Mouse (Mus musculus): ENCODE measurements around the gene Bptf. TPM values are rescaled to one million over a fixed set of nuclear protein-coding genes. Genes with fewer than 3 reads are reported as not detected.

Bptf gene
- polyA plus RNA-seq, 1 experiment from 2014 or later, result 34.8 TPM

GRCm38 (mm10) chr11:107109669-107110068 is 22.3 kb downstream of the Bptf start:
- Histone ChIP-seq H3K4me3 (ENCODE audit: low read depth, low read length) (no peak overlapping the region), H3K9me3 (ENCODE audit: control insufficient read depth, low read length) (no peaks in the 10 kb centered on the region), H3K4me1 (ENCODE audit: control insufficient read depth, insufficient read depth, low read length) (peaks cover 9% of the 10 kb centered on the region), H3K27me3 (replicated peaks; ENCODE audit: control insufficient read depth, insufficient read depth, low read length) (no peaks in the 10 kb centered on the region), H3K36me3 (ENCODE audit: control insufficient read depth, insufficient read depth, low read length) (peaks cover 31% of the 10 kb centered on the region), H3K27ac (replicated peaks; ENCODE audit: low read depth, low read length) (no peak overlapping the region), H3K9ac (ENCODE audit: low read depth, low read length) (no peak overlapping the region), H3K4me2 (ENCODE audit: low read depth, low read length) (no peak overlapping the region)
- 91% methylated on average over 8 of the region's 8 CpGs for WGBS
- ATAC-seq (ENCODE audit: low read depth) (no peak), DNase-seq (ENCODE audit: low spot score) (no peak)

GRCm38 (mm10) chr11:107108892-107109291 is 23.0 kb downstream of the Bptf start:
- DNase-seq (ENCODE audit: low spot score) (no peak), ATAC-seq (ENCODE audit: low read depth) (no peak)
- Histone ChIP-seq H3K4me3 (ENCODE audit: low read depth, low read length) (no peak overlapping the region), H3K27me3 (replicated peaks; ENCODE audit: control insufficient read depth, insufficient read depth, low read length) (no peaks in the 10 kb centered on the region), H3K4me1 (ENCODE audit: control insufficient read depth, insufficient read depth, low read length) (peaks cover under 1% of the 10 kb centered on the region), H3K9ac (ENCODE audit: low read depth, low read length) (no peak overlapping the region), H3K36me3 (ENCODE audit: control insufficient read depth, insufficient read depth, low read length) (peaks cover 35% of the 10 kb centered on the region), H3K4me2 (ENCODE audit: low read depth, low read length) (no peak overlapping the region), H3K9me3 (ENCODE audit: control insufficient read depth, low read length) (no peaks in the 10 kb centered on the region), H3K27ac (replicated peaks; ENCODE audit: low read depth, low read length) (no peak overlapping the region)
- 91% methylated on average over 2 of the region's 2 CpGs for WGBS

GRCm38 (mm10) chr11:107107725-107108078 is 24.2 kb downstream of the Bptf start:
- 76% methylated on average over 4 of the region's 4 CpGs for WGBS
- DNase-seq (ENCODE audit: low spot score), result no peak
- no peak overlapping the region for H3K27ac ChIP-seq (replicated peaks; ENCODE audit: low read depth, low read length)

GRCm38 (mm10) chr11:107106978-107107724 is 24.8 kb downstream of the Bptf start:
- H3K4me1 ChIP-seq (ENCODE audit: control insufficient read depth, insufficient read depth, low read length), result peaks cover 5% of the 10 kb centered on the region; the same call in 1 of the 2 replicates
- no peak overlapping the region for H3K27ac ChIP-seq (replicated peaks; ENCODE audit: low read depth, low read length)
- no peaks in the 10 kb centered on the region for H3K9me3 ChIP-seq (ENCODE audit: control insufficient read depth, low read length)
- DNase-seq (ENCODE audit: low spot score) (no peak), ATAC-seq (ENCODE audit: low read depth) (no peak)
- H3K9ac ChIP-seq (ENCODE audit: low read depth, low read length), result no peak overlapping the region
- no peak overlapping the region for H3K4me2 ChIP-seq (ENCODE audit: low read depth, low read length)
- WGBS, result 69% methylated on average over 11 of the region's 12 CpGs
- peaks cover 35% of the 10 kb centered on the region for H3K36me3 ChIP-seq (ENCODE audit: control insufficient read depth, insufficient read depth, low read length)
- H3K27me3 ChIP-seq (replicated peaks; ENCODE audit: control insufficient read depth, insufficient read depth, low read length), result no peaks in the 10 kb centered on the region
- H3K4me3 ChIP-seq (ENCODE audit: low read depth, low read length), result no peak overlapping the region

More at GRCm38 (mm10) chr11:107107725-107108078, 24.2 kb downstream of the Bptf start:
- peaks cover under 1% of the 10 kb centered on the region; the same call in 1 of the 2 replicates for H3K4me1 ChIP-seq (ENCODE audit: control insufficient read depth, insufficient read depth, low read length)
- no peak overlapping the region for H3K4me2 ChIP-seq (ENCODE audit: low read depth, low read length)
- no peak for ATAC-seq (ENCODE audit: low read depth)
- no peaks in the 10 kb centered on the region for H3K27me3 ChIP-seq (replicated peaks; ENCODE audit: control insufficient read depth, insufficient read depth, low read length)
- no peak overlapping the region for H3K4me3 ChIP-seq (ENCODE audit: low read depth, low read length)
- H3K9ac ChIP-seq (ENCODE audit: low read depth, low read length), result no peak overlapping the region
- peaks cover 35% of the 10 kb centered on the region for H3K36me3 ChIP-seq (ENCODE audit: control insufficient read depth, insufficient read depth, low read length)
- H3K9me3 ChIP-seq (ENCODE audit: control insufficient read depth, low read length), result no peaks in the 10 kb centered on the region

- Histone ChIP-seq H3K9ac (ENCODE audit: low read depth, low read length) (no peak overlapping the region), H3K9me3 (ENCODE audit: control insufficient read depth, low read length) (no peaks in the 10 kb centered on the region), H3K36me3 (ENCODE audit: control insufficient read depth, insufficient read depth, low read length) (peaks cover 33% of the 10 kb centered on the region), H3K27me3 (replicated peaks; ENCODE audit: control insufficient read depth, insufficient read depth, low read length) (no peaks in the 10 kb centered on the region), H3K4me3 (ENCODE audit: low read depth, low read length) (no peak overlapping the region), H3K27ac (replicated peaks; ENCODE audit: low read depth, low read length) (no peak overlapping the region), H3K4me1 (ENCODE audit: control insufficient read depth, insufficient read depth, low read length) (peaks cover 7% of the 10 kb centered on the region), H3K4me2 (ENCODE audit: low read depth, low read length) (no peak overlapping the region)
- WGBS, result 89% methylated on average over 7 of the region's 8 CpGs
- DNase-seq (ENCODE audit: low spot score) (no peak), ATAC-seq (ENCODE audit: low read depth) (no peak)
Observed at GRCm38 (mm10) chr11:107106461-107106860, 25.5 kb downstream of the Bptf start.

GRCm38 (mm10) chr11:107105227-107105626 is 26.7 kb downstream of the Bptf start:
- H3K36me3 ChIP-seq (ENCODE audit: control insufficient read depth, insufficient read depth, low read length), result peaks cover 20% of the 10 kb centered on the region
- peak; percentile 44 for DNase-seq (ENCODE audit: low spot score)
- H3K9ac ChIP-seq (ENCODE audit: low read depth, low read length), result no peak overlapping the region
- no peaks in the 10 kb centered on the region for H3K9me3 ChIP-seq (ENCODE audit: control insufficient read depth, low read length)
- H3K27ac ChIP-seq (replicated peaks; ENCODE audit: low read depth, low read length), result no peak overlapping the region
- H3K27me3 ChIP-seq (replicated peaks; ENCODE audit: control insufficient read depth, insufficient read depth, low read length), result no peaks in the 10 kb centered on the region
- H3K4me3 ChIP-seq (ENCODE audit: low read depth, low read length), result no peak overlapping the region
- ATAC-seq (ENCODE audit: low read depth), result no peak
- no peak overlapping the region for H3K4me2 ChIP-seq (ENCODE audit: low read depth, low read length)
- WGBS, result 59% methylated on average over 5 of the region's 5 CpGs
- H3K4me1 ChIP-seq (ENCODE audit: control insufficient read depth, insufficient read depth, low read length), result peaks cover 7% of the 10 kb centered on the region

- Histone ChIP-seq H3K4me2 (ENCODE audit: low read depth, low read length) (no peak overlapping the region), H3K9ac (ENCODE audit: low read depth, low read length) (no peak overlapping the region), H3K4me3 (ENCODE audit: low read depth, low read length) (no peak overlapping the region), H3K4me1 (ENCODE audit: control insufficient read depth, insufficient read depth, low read length) (peaks cover 7% of the 10 kb centered on the region), H3K27ac (replicated peaks; ENCODE audit: low read depth, low read length) (no peak overlapping the region), H3K27me3 (replicated peaks; ENCODE audit: control insufficient read depth, insufficient read depth, low read length) (no peaks in the 10 kb centered on the region), H3K9me3 (ENCODE audit: control insufficient read depth, low read length) (no peaks in the 10 kb centered on the region), H3K36me3 (ENCODE audit: control insufficient read depth, insufficient read depth, low read length) (peaks cover 22% of the 10 kb centered on the region)
- no peak for DNase-seq (ENCODE audit: low spot score)
- 83% methylated on average over 2 of the region's 2 CpGs for WGBS
- ATAC-seq (ENCODE audit: low read depth), result no peak
Observed at GRCm38 (mm10) chr11:107103736-107104135, 28.2 kb downstream of the Bptf start.

GRCm38 (mm10) chr11:107103224-107103589 is 28.7 kb downstream of the Bptf start:
- peaks cover 27% of the 10 kb centered on the region for H3K36me3 ChIP-seq (ENCODE audit: control insufficient read depth, insufficient read depth, low read length)
- DNase-seq (ENCODE audit: low spot score) (no peak), ATAC-seq (ENCODE audit: low read depth) (no peak)
- H3K27me3 ChIP-seq (replicated peaks; ENCODE audit: control insufficient read depth, insufficient read depth, low read length), result no peaks in the 10 kb centered on the region
- no peaks in the 10 kb centered on the region for H3K9me3 ChIP-seq (ENCODE audit: control insufficient read depth, low read length)
- H3K9ac ChIP-seq (ENCODE audit: low read depth, low read length), result no peak overlapping the region
- no peak overlapping the region for H3K4me2 ChIP-seq (ENCODE audit: low read depth, low read length)
- peaks cover 7% of the 10 kb centered on the region for H3K4me1 ChIP-seq (ENCODE audit: control insufficient read depth, insufficient read depth, low read length)
- WGBS, result 59% methylated on average over 2 of the region's 2 CpGs
- H3K27ac ChIP-seq (replicated peaks; ENCODE audit: low read depth, low read length), result no peak overlapping the region
- no peak overlapping the region for H3K4me3 ChIP-seq (ENCODE audit: low read depth, low read length)

Data from embryonic facial prominence, embryonic 14.5 days (tissue).